Mouse (Mus musculus): ENCODE measurements around the gene Rps6ka1. TPM values are rescaled to one million over a fixed set of nuclear protein-coding genes. Genes with fewer than 3 reads are reported as not detected.
A peak's percentile ranks its signal among the peaks of the same experiment; 100 is the strongest.

Gene Rps6ka1
- polyA plus RNA-seq, 1 experiment from 2014 or later, result 34.9 TPM

GRCm38 (mm10) chr4:133820166-133820565 is 67.4 kb downstream of the Rps6ka1 start:
- DNase-seq (ENCODE audit: low spot score) (no peak), ATAC-seq (replicated peaks; ENCODE audit: insufficient number of reproducible peaks, low FRiP score, low TSS enrichment, low read depth) (no peak)
- Histone ChIP-seq H3K36me3 (replicated peaks; ENCODE audit: control insufficient read depth, insufficient read depth, low read depth, low read length) (no peaks in the 10 kb centered on the region), H3K27ac (replicated peaks; ENCODE audit: low read depth, low read length) (no peak overlapping the region), H3K4me2 (ENCODE audit: low read depth, low read length) (no peak overlapping the region), H3K9me3 (replicated peaks; ENCODE audit: control insufficient read depth, low read length) (no peaks in the 10 kb centered on the region), H3K9ac (replicated peaks; ENCODE audit: low read length) (no peak overlapping the region), H3K4me1 (ENCODE audit: control insufficient read depth, insufficient read depth, low read length) (0 out of 2 replicates have a peak, but pooled peaks cover 4% of the 10 kb centered on the region), H3K4me3 (ENCODE audit: low read depth, low read length) (no peak overlapping the region), H3K27me3 (ENCODE audit: control insufficient read depth, insufficient read depth, low read length) (no peaks in the 10 kb centered on the region)
- 45% methylated on average over 4 of the region's 4 CpGs for WGBS

DNA sequence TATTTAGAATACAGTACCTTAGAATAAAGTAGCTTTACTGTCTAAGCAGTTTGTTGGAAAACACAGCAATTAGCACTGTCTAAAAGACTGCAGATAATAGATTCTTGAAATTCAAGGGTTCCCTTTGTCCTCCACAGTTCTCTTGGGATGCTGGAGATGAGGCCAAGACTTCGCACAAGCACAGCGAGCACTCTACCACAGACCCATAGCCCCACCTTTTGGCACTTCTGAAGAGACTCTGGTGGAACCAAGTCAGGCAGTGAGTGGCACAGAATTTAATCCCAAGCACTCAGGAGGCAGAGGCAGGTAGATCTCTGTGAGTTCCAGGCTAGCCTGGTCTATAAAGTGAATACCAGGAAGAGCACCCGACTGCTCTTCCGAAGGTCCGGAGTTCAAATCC is 70.2 kb downstream of the Rps6ka1 start:
- no peaks in the 10 kb centered on the region for H3K36me3 ChIP-seq (replicated peaks; ENCODE audit: control insufficient read depth, insufficient read depth, low read depth, low read length)
- no peak overlapping the region for H3K4me2 ChIP-seq (ENCODE audit: low read depth, low read length)
- 92% methylated on average over 5 of the region's 5 CpGs for WGBS
- DNase-seq (ENCODE audit: low spot score) (no peak), ATAC-seq (replicated peaks; ENCODE audit: insufficient number of reproducible peaks, low FRiP score, low TSS enrichment, low read depth) (no peak)
- no peak overlapping the region for H3K4me3 ChIP-seq (ENCODE audit: low read depth, low read length)
- 0 out of 2 replicates have a peak, but pooled peaks cover 4% of the 10 kb centered on the region for H3K4me1 ChIP-seq (ENCODE audit: control insufficient read depth, insufficient read depth, low read length)
- no peak overlapping the region for H3K27ac ChIP-seq (replicated peaks; ENCODE audit: low read depth, low read length)
- no peaks in the 10 kb centered on the region for H3K27me3 ChIP-seq (ENCODE audit: control insufficient read depth, insufficient read depth, low read length)
- no peaks in the 10 kb centered on the region for H3K9me3 ChIP-seq (replicated peaks; ENCODE audit: control insufficient read depth, low read length)
- H3K9ac ChIP-seq (replicated peaks; ENCODE audit: low read length), result no peak overlapping the region

DNA sequence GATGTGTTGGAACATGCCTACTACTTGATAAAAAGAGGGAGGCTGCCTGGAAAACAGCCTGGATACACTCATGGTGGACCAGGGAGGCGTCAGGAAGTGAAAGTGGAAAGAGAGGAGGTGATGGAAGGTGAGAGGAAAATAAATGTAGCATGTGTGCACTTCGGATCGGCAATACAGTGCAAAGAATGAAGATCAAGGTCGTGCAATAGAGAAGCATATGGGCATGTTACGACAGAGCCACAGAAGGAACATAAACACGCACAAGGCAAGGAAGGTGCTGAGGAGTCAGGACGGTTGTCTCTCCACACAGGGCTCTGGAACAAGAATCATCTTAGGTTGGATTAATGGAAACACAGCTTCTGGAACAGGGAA is 71.1 kb downstream of the Rps6ka1 start:
- H3K36me3 ChIP-seq (replicated peaks; ENCODE audit: control insufficient read depth, insufficient read depth, low read depth, low read length), result no peaks in the 10 kb centered on the region
- ATAC-seq (replicated peaks; ENCODE audit: insufficient number of reproducible peaks, low FRiP score, low TSS enrichment, low read depth), result no peak
- no peak for DNase-seq (ENCODE audit: low spot score)
- H3K4me1 ChIP-seq (ENCODE audit: control insufficient read depth, insufficient read depth, low read length), result 0 out of 2 replicates have a peak, but pooled peaks cover 4% of the 10 kb centered on the region
- no peak overlapping the region for H3K27ac ChIP-seq (replicated peaks; ENCODE audit: low read depth, low read length)
- H3K4me2 ChIP-seq (ENCODE audit: low read depth, low read length), result peak overlapping the region; percentile 27
- 18% methylated on average over 7 of the region's 7 CpGs for WGBS
- H3K4me3 ChIP-seq (ENCODE audit: low read depth, low read length), result no peak overlapping the region
- 0 out of 2 replicates have a peak overlapping the region, but pooled peaks have one; percentile 1 for H3K9ac ChIP-seq (replicated peaks; ENCODE audit: low read length)
- no peaks in the 10 kb centered on the region for H3K27me3 ChIP-seq (ENCODE audit: control insufficient read depth, insufficient read depth, low read length)
- no peaks in the 10 kb centered on the region for H3K9me3 ChIP-seq (replicated peaks; ENCODE audit: control insufficient read depth, low read length)

GRCm38 (mm10) chr4:133815635-133816503 is 71.7 kb downstream of the Rps6ka1 start:
- Histone ChIP-seq H3K4me1 (ENCODE audit: control insufficient read depth, insufficient read depth, low read length) (0 out of 2 replicates have a peak, but pooled peaks cover 4% of the 10 kb centered on the region), H3K27me3 (ENCODE audit: control insufficient read depth, insufficient read depth, low read length) (no peaks in the 10 kb centered on the region), H3K9ac (replicated peaks; ENCODE audit: low read length) (peak overlapping the region; percentile 34; the same call in 1 of the 2 replicates), H3K4me2 (ENCODE audit: low read depth, low read length) (peak overlapping the region; percentile 27), H3K4me3 (ENCODE audit: low read depth, low read length) (no peak overlapping the region), H3K36me3 (replicated peaks; ENCODE audit: control insufficient read depth, insufficient read depth, low read depth, low read length) (no peaks in the 10 kb centered on the region), H3K9me3 (replicated peaks; ENCODE audit: control insufficient read depth, low read length) (no peaks in the 10 kb centered on the region), H3K27ac (replicated peaks; ENCODE audit: low read depth, low read length) (peak overlapping the region; percentile 31; the same call in 1 of the 2 replicates)
- WGBS, result 5% methylated on average over 16 of the region's 16 CpGs
- ATAC-seq (replicated peaks; ENCODE audit: insufficient number of reproducible peaks, low FRiP score, low TSS enrichment, low read depth) (no peak), DNase-seq (ENCODE audit: low spot score) (peak; percentile 72)

GRCm38 (mm10) chr4:133814804-133815515 is 72.6 kb downstream of the Rps6ka1 start:
- 4% methylated on average over 25 of the region's 25 CpGs for WGBS
- DNase-seq (ENCODE audit: low spot score), result peak; percentile 46

DNA sequence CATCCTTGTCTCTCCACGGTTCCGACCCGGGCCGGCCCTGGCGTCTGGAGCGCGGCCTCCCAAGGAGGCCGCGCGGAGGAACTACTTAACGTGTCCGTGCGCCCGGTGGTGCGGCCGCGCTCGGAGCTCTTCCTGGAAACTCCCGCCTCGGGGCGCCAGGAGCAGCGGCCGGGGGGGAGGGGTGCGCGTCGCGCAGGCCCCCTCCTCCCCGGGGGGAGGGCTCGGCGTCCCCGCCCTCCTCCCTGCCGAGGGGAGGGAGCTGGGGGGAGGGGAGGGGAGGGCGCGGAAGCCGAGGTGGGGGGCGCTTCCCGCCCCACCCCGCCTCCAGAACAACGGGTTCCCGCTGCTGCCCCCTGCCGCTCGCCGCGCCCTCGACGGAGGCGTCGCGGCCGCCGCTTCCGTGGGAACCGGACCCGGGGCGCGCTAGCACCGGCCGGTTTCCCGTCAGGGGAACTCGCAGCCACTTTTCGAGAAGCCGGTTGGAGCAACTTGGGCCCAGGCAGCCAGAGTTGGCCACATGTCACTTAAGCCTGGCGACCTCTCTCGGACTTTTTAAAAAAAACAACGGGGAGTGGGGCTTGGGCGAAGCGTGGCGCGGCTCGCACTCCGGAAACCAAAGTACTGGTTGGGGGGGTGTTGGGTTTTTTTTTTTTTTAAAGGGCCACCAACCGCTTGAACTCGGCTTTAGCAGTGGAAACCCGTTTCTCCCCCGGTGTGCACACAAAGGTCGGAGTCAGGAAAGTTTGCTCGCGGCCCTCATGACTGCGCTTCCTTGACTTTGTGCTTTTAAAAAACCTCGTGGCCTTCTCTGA is 73.4 kb downstream of the Rps6ka1 start:
- peak overlapping the region; percentile 82 for H3K4me2 ChIP-seq (ENCODE audit: low read depth, low read length)
- no peaks in the 10 kb centered on the region for H3K36me3 ChIP-seq (replicated peaks; ENCODE audit: control insufficient read depth, insufficient read depth, low read depth, low read length)
- H3K27me3 ChIP-seq (ENCODE audit: control insufficient read depth, insufficient read depth, low read length), result no peaks in the 10 kb centered on the region
- WGBS, result under 1% methylated on average over 43 of the region's 80 CpGs
- no peaks in the 10 kb centered on the region for H3K9me3 ChIP-seq (replicated peaks; ENCODE audit: control insufficient read depth, low read length)
- ATAC-seq (replicated peaks; ENCODE audit: insufficient number of reproducible peaks, low FRiP score, low TSS enrichment, low read depth), result peak; percentile 53; the same call in 1 of the 2 replicates
- DNase-seq (ENCODE audit: low spot score), result peak; percentile 97
- peak overlapping the region; percentile 100 for H3K27ac ChIP-seq (replicated peaks; ENCODE audit: low read depth, low read length)
- H3K9ac ChIP-seq (replicated peaks; ENCODE audit: low read length), result peak overlapping the region; percentile 90
- peak overlapping the region; percentile 61 for H3K4me3 ChIP-seq (ENCODE audit: low read depth, low read length)
- 0 out of 2 replicates have a peak, but pooled peaks cover 4% of the 10 kb centered on the region for H3K4me1 ChIP-seq (ENCODE audit: control insufficient read depth, insufficient read depth, low read length)

More at GRCm38 (mm10) chr4:133814804-133815515, 72.6 kb downstream of the Rps6ka1 start:
- Histone ChIP-seq H3K9me3 (replicated peaks; ENCODE audit: control insufficient read depth, low read length) (no peaks in the 10 kb centered on the region), H3K27me3 (ENCODE audit: control insufficient read depth, insufficient read depth, low read length) (no peaks in the 10 kb centered on the region), H3K4me2 (ENCODE audit: low read depth, low read length) (peak overlapping the region; percentile 82), H3K9ac (replicated peaks; ENCODE audit: low read length) (peak overlapping the region; percentile 90), H3K4me3 (ENCODE audit: low read depth, low read length) (peak overlapping the region; percentile 61), H3K27ac (replicated peaks; ENCODE audit: low read depth, low read length) (peak overlapping the region; percentile 100), H3K36me3 (replicated peaks; ENCODE audit: control insufficient read depth, insufficient read depth, low read depth, low read length) (no peaks in the 10 kb centered on the region), H3K4me1 (ENCODE audit: control insufficient read depth, insufficient read depth, low read length) (0 out of 2 replicates have a peak, but pooled peaks cover 4% of the 10 kb centered on the region)
- ATAC-seq (replicated peaks; ENCODE audit: insufficient number of reproducible peaks, low FRiP score, low TSS enrichment, low read depth), result no peak

- H3K9ac ChIP-seq (replicated peaks; ENCODE audit: low read length), result peak overlapping the region; percentile 90
- under 1% methylated on average over 46 of the region's 101 CpGs for WGBS
- no peaks in the 10 kb centered on the region for H3K9me3 ChIP-seq (replicated peaks; ENCODE audit: control insufficient read depth, low read length)
- H3K4me3 ChIP-seq (ENCODE audit: low read depth, low read length), result peak overlapping the region; percentile 61
- peak; percentile 97 for DNase-seq (ENCODE audit: low spot score)
- peak overlapping the region; percentile 100 for H3K27ac ChIP-seq (replicated peaks; ENCODE audit: low read depth, low read length)
- H3K4me2 ChIP-seq (ENCODE audit: low read depth, low read length), result peak overlapping the region; percentile 82
- ATAC-seq (replicated peaks; ENCODE audit: insufficient number of reproducible peaks, low FRiP score, low TSS enrichment, low read depth), result peak; percentile 87
- no peaks in the 10 kb centered on the region for H3K27me3 ChIP-seq (ENCODE audit: control insufficient read depth, insufficient read depth, low read length)
- 0 out of 2 replicates have a peak, but pooled peaks cover 4% of the 10 kb centered on the region for H3K4me1 ChIP-seq (ENCODE audit: control insufficient read depth, insufficient read depth, low read length)
- no peaks in the 10 kb centered on the region for H3K36me3 ChIP-seq (replicated peaks; ENCODE audit: control insufficient read depth, insufficient read depth, low read depth, low read length)
Measured at GRCm38 (mm10) chr4:133813174-133813991, 74.2 kb downstream of the Rps6ka1 start.

Data from embryonic facial prominence, embryonic 11.5 days (tissue).